Mouse (Mus musculus) MEL (cell line): ENCODE results near the gene Hrk. TPM values are rescaled to one million over a fixed set of nuclear protein-coding genes. Genes with fewer than 3 reads are reported as not detected.

Experiments used
- DNase-seq: peaks from one replicate; pipeline ENCODE4 v3.0.0; 2011; ENCODE audit warnings: low read depth, low spot score
- H3K27ac ChIP-seq: 2 replicates; pipeline ENCODE4 v1.5.1; 2012; ENCODE audit warnings: low read depth, mild to moderate bottlenecking, control low read depth, low read length, moderate library complexity; ENCODE audit not compliant: control insufficient read depth
- H3K27me3 ChIP-seq, 2 experiments: fragments of 150-350 bp in 1 of 2; sonication (generic) in 1 of 2; 2 replicates each; pipeline ENCODE4 v1.6.1; 2012; ENCODE audit warnings: low read length in 2 of 2, mild to moderate bottlenecking in 2 of 2, improper control_type of control experiment in 1 of 2, moderate library complexity in 1 of 2; ENCODE audit not compliant: insufficient read depth in 2 of 2, control insufficient read depth in 1 of 2
- H3K36me3 ChIP-seq, 2 experiments: 2 replicates each; pipeline ENCODE4 v1.6.1; 2012 to 2014; ENCODE audit warnings: low read length in 2 of 2, improper control_type of control experiment in 1 of 2, inconsistent platforms in 1 of 2, mild to moderate bottlenecking in 1 of 2; ENCODE audit not compliant: insufficient read depth in 2 of 2, control insufficient read depth in 1 of 2
- H3K4me1 ChIP-seq, 2 experiments: fragments of 150-350 bp in 1 of 2; sonication (generic) in 1 of 2; 2 replicates each; pipeline ENCODE4 v1.6.1; 2012; ENCODE audit warnings: low read length in 2 of 2, improper control_type of control experiment in 1 of 2, mild to moderate bottlenecking in 1 of 2; ENCODE audit not compliant: insufficient read depth in 2 of 2, control insufficient read depth in 1 of 2
- H3K4me3 ChIP-seq, 2 experiments: fragments of 150-350 bp in 1 of 2; sonication (generic) in 1 of 2; 2 replicates each; pipeline ENCODE4 v1.5.1; 2012; ENCODE audit warnings: low read depth in 2 of 2, low read length in 2 of 2, mild to moderate bottlenecking in 2 of 2, moderate library complexity in 2 of 2, control low read depth in 1 of 2, improper control_type of control experiment in 1 of 2; ENCODE audit not compliant: control insufficient read depth in 1 of 2, insufficient read depth in 1 of 2
- H3K79me2 ChIP-seq: 2 replicates; pipeline ENCODE4 v1.6.1; 2012; ENCODE audit warnings: mild to moderate bottlenecking, low read length, moderate library complexity; ENCODE audit not compliant: control insufficient read depth, poor library complexity, insufficient read depth
- H3K9ac ChIP-seq: 2 replicates; pipeline ENCODE4 v1.6.1; 2012; ENCODE audit warnings: low read depth, mild to moderate bottlenecking, control low read depth, low read length, moderate library complexity; ENCODE audit not compliant: control insufficient read depth, poor library complexity, severe bottlenecking
- H3K9me3 ChIP-seq: fragments of 150-350 bp; sonication (generic); replicated peaks from 2 replicates; pipeline ENCODE4 v1.6.1; 2012; ENCODE audit warnings: mild to moderate bottlenecking, low read length, improper control_type of control experiment, moderate library complexity; ENCODE audit not compliant: insufficient read depth
- CHD2 ChIP-seq: IDR thresholded peaks from 2 replicates; pipeline ENCODE4 v1.6.1; 2011; ENCODE audit warnings: low read length, improper control_type of control experiment
- CTCF ChIP-seq, 3 experiments: IDR thresholded peaks in 2 of 3; conservative IDR thresholded peaks in 1 of 3; 2 replicates each; pipeline ENCODE4 v1.5.1; 2011 to 2012; ENCODE audit warnings: low read length in 3 of 3, low read depth in 2 of 3, mild to moderate bottlenecking in 2 of 3, improper control_type of control experiment in 1 of 3, inconsistent platforms in 1 of 3, mixed read lengths in 1 of 3, moderate library complexity in 1 of 3; ENCODE audit not compliant: control insufficient read depth in 1 of 3, insufficient read depth in 1 of 3, poor library complexity in 1 of 3, severe bottlenecking in 1 of 3
- ELF1 ChIP-seq: IDR thresholded peaks from 2 replicates; pipeline ENCODE4 v1.6.1; 2014; ENCODE audit warnings: low read depth, mild to moderate bottlenecking, inconsistent platforms, low read length, improper control_type of control experiment, moderate library complexity
- EP300 ChIP-seq, 2 experiments: IDR thresholded peaks; 2 replicates each; pipeline ENCODE4 v1.6.1; 2011; ENCODE audit warnings: improper control_type of control experiment in 2 of 2, low read length in 2 of 2, low read depth in 1 of 2, mild to moderate bottlenecking in 1 of 2
- ETS1 ChIP-seq: IDR thresholded peaks from 2 replicates; pipeline ENCODE4 v1.6.1; 2012; ENCODE audit warnings: low read depth, mild to moderate bottlenecking, inconsistent platforms, low read length, improper control_type of control experiment, moderate library complexity
- HCFC1 ChIP-seq: IDR thresholded peaks from 2 replicates; pipeline ENCODE4 v1.6.1; 2012; ENCODE audit warnings: low read depth, mild to moderate bottlenecking, inconsistent platforms, low read length, improper control_type of control experiment, moderate library complexity
- JUND ChIP-seq: IDR thresholded peaks from 2 replicates; pipeline ENCODE4 v1.6.1; 2011; ENCODE audit warnings: low read depth, mild to moderate bottlenecking, improper control_type of control experiment, low read length
- KAT2A ChIP-seq: conservative IDR thresholded peaks from 2 replicates; pipeline ENCODE4 v1.6.1; 2012; ENCODE audit warnings: low read depth, low read length, improper control_type of control experiment, inconsistent platforms
- MAFK ChIP-seq: IDR thresholded peaks from 2 replicates; pipeline ENCODE4 v1.6.1; 2011; ENCODE audit warnings: low read depth, mild to moderate bottlenecking, low read length, improper control_type of control experiment, borderline replicate concordance
- MAX ChIP-seq: IDR thresholded peaks from 2 replicates; pipeline ENCODE4 v1.6.1; 2011; ENCODE audit warnings: low read length, improper control_type of control experiment
- MEF2A ChIP-seq: IDR thresholded peaks from 2 replicates; pipeline ENCODE4 v1.6.1; 2014; ENCODE audit warnings: low read depth, mild to moderate bottlenecking, inconsistent platforms, low read length, improper control_type of control experiment; ENCODE audit not compliant: poor library complexity, insufficient replicate concordance, severe bottlenecking; ENCODE audit errors: extremely low read depth
- MXI1 ChIP-seq: IDR thresholded peaks from 2 replicates; pipeline ENCODE4 v1.6.1; 2011; ENCODE audit warnings: mild to moderate bottlenecking, low read depth, low read length, improper control_type of control experiment
- MYB ChIP-seq: IDR thresholded peaks from 2 replicates; pipeline ENCODE4 v1.6.1; 2011; ENCODE audit warnings: mild to moderate bottlenecking, low read depth, low read length, improper control_type of control experiment
- MYC ChIP-seq: IDR thresholded peaks from 2 replicates; pipeline ENCODE4 v1.6.1; 2011; ENCODE audit warnings: low read depth, mild to moderate bottlenecking, low read length, improper control_type of control experiment, moderate library complexity
- NELFE ChIP-seq: IDR thresholded peaks from 2 replicates; pipeline ENCODE4 v1.6.1; 2011; ENCODE audit warnings: low read depth, low read length, improper control_type of control experiment
- NRF1 ChIP-seq: IDR thresholded peaks from 2 replicates; pipeline ENCODE4 v1.6.1; 2014; ENCODE audit warnings: low read depth, mild to moderate bottlenecking, inconsistent platforms, low read length, improper control_type of control experiment, moderate library complexity; ENCODE audit not compliant: poor library complexity, insufficient read depth, severe bottlenecking
- POLR2A ChIP-seq, 2 experiments: IDR thresholded peaks; 2 replicates each; pipeline ENCODE4 v1.6.1; 2011 to 2012; ENCODE audit warnings: low read length in 2 of 2, mild to moderate bottlenecking in 2 of 2, control low read depth in 1 of 2, improper control_type of control experiment in 1 of 2, low read depth in 1 of 2, moderate library complexity in 1 of 2; ENCODE audit not compliant: control insufficient read depth in 1 of 2, insufficient read depth in 1 of 2, poor library complexity in 1 of 2
- POLR2AphosphoS5 ChIP-seq: IDR thresholded peaks from 2 replicates; pipeline ENCODE4 v1.6.1; 2012; ENCODE audit warnings: low read depth, borderline replicate concordance, mild to moderate bottlenecking, inconsistent platforms, low read length, moderate library complexity, mixed read lengths
- RAD21 ChIP-seq: IDR thresholded peaks from 2 replicates; pipeline ENCODE4 v1.6.1; 2011; ENCODE audit warnings: mild to moderate bottlenecking, low read depth, low read length, improper control_type of control experiment
- RCOR1 ChIP-seq: IDR thresholded peaks from 2 replicates; pipeline ENCODE4 v1.6.1; 2012; ENCODE audit warnings: low read depth, mild to moderate bottlenecking, inconsistent platforms, low read length, improper control_type of control experiment
- SIN3A ChIP-seq: IDR thresholded peaks from 2 replicates; pipeline ENCODE4 v1.6.1; 2012; ENCODE audit warnings: low read length, improper control_type of control experiment, inconsistent platforms
- SMC3 ChIP-seq: IDR thresholded peaks from 2 replicates; pipeline ENCODE4 v1.6.1; 2011; ENCODE audit warnings: low read depth, low read length, improper control_type of control experiment
- TAL1 ChIP-seq: IDR thresholded peaks from 2 replicates; pipeline ENCODE4 v1.6.1; 2012; ENCODE audit warnings: mild to moderate bottlenecking, inconsistent platforms, low read length, moderate library complexity, mixed read lengths
- UBTF ChIP-seq: IDR thresholded peaks from 2 replicates; pipeline ENCODE4 v1.6.1; 2012; ENCODE audit warnings: low read depth, mild to moderate bottlenecking, inconsistent platforms, low read length, improper control_type of control experiment, moderate library complexity, borderline replicate concordance; ENCODE audit not compliant: insufficient read depth
- ZC3H11A ChIP-seq: IDR thresholded peaks from 2 replicates; pipeline ENCODE4 v1.6.1; 2012; ENCODE audit warnings: low read depth, mild to moderate bottlenecking, inconsistent platforms, low read length, improper control_type of control experiment
- ZMIZ1 ChIP-seq: IDR thresholded peaks from 2 replicates; pipeline ENCODE4 v1.6.1; 2012; ENCODE audit warnings: low read depth, mild to moderate bottlenecking, inconsistent platforms, low read length, improper control_type of control experiment, moderate library complexity
- polyA plus RNA-seq, 2 experiments: library from polyadenylated mRNA; stranded (reverse) in 1 of 2; unstranded in 1 of 2; fragments of >175 nt in 1 of 2; fragments of >200 nt in 1 of 2; gene quantifications; 2 replicates each; pipeline versions ENCODE4 v1.2.1 to v1.2.4; 2012; ENCODE audit warnings: low replicate concordance in 2 of 2, low read depth in 1 of 2; ENCODE audit not compliant: insufficient read length in 2 of 2, insufficient read depth in 1 of 2, missing spikeins in 1 of 2
- total RNA-seq: library from RNA; depleted of rRNA; stranded (reverse); fragments of 300-350 nt; gene quantifications from 2 replicates; pipeline ENCODE4 v1.2.3, GENCODE M21; 2012

Hrk gene
- total and polyA plus RNA-seq, 3 experiments = not detected

- DNase-seq = no peak
- H3K4me3 ChIP-seq = no peak overlapping the region
- no peaks in the 10 kb centered on the region for H3K36me3 ChIP-seq
- H3K27me3 ChIP-seq = no peaks in the 10 kb centered on the region
- H3K9me3 ChIP-seq = no peaks in the 10 kb centered on the region
- H3K9ac ChIP-seq = no peak overlapping the region
- H3K79me2 ChIP-seq = no peaks in the 10 kb centered on the region
- H3K27ac ChIP-seq = no peak overlapping the region
- TF ChIP-seq ETS1 (no peak), MYB (no peak), ZC3H11A (no peak), POLR2AphosphoS5 (no peak), CTCF (IDR thresholded peaks at IDR 0.05 in 2 of 3, conservative IDR thresholded peaks at IDR 0.05 in 1 of 3; ENCODE audit: control insufficient read depth in 1 of 3, insufficient read depth in 1 of 3, low read depth in 2 of 3, low read length in 3 of 3, poor library complexity in 1 of 3, severe bottlenecking in 1 of 3) (no peak), CHD2 (no peak), MEF2A (no peak), SIN3A (no peak), ZMIZ1 (no peak)
- H3K4me1 ChIP-seq = no peaks in the 10 kb centered on the region
These were observed 50.1 kb downstream of the Hrk start for GRCm38 (mm10) chr5:118214418-118215154.

DNA sequence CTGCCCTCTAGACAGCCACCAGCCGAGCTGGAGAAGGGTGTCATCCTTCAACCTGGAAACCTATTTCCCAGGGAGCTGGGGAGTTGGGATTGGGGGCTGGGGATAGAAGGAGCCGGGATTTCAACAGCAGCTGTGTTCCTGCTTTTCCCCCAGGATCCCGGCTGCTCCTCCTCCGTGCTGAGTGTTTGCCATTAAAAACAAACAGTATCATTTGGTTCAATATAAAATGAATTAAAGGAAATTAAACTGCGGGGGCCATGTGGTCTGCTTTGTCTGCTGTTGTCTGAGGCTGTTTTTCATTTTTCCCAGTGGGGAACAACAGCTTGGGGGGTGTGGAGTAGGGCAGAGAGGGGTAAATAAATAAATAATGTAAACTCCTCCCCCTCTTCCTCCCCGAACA lies 53.0 kb downstream of the Hrk start:
- H3K27ac ChIP-seq = no peak overlapping the region
- TF ChIP-seq HCFC1 (no peak), SIN3A (no peak), MXI1 (no peak), SMC3 (no peak), ELF1 (no peak), MAFK (no peak), ZMIZ1 (no peak), MAX (no peak), EP300 (IDR thresholded peaks at IDR 0.05; ENCODE audit: low read depth in 1 of 2, low read length in 2 of 2) (no peak), RCOR1 (no peak), JUND (no peak), RAD21 (no peak), TAL1 (no peak), NELFE (no peak), UBTF (no peak), NRF1 (no peak), MYC (no peak), KAT2A (no peak), POLR2A (IDR thresholded peaks at IDR 0.05; ENCODE audit: control insufficient read depth in 1 of 2, insufficient read depth in 1 of 2, low read depth in 1 of 2, low read length in 2 of 2, poor library complexity in 1 of 2) (no peak)
- TF ChIP-seq, all 39 proteins: peak for 0
- H3K36me3 ChIP-seq = no peaks in the 10 kb centered on the region
- H3K4me1 ChIP-seq = no peaks in the 10 kb centered on the region
- H3K4me3 ChIP-seq = no peak overlapping the region
- no peaks in the 10 kb centered on the region for H3K9me3 ChIP-seq
- no peak overlapping the region for H3K9ac ChIP-seq
- no peak for DNase-seq
- H3K27me3 ChIP-seq = no peaks in the 10 kb centered on the region
- H3K79me2 ChIP-seq = no peaks in the 10 kb centered on the region
